Mouse (Mus musculus) cerebellum, adult 11 months (tissue): ENCODE measurements at regions not wholly inside any gene's neighbourhood (a gene's known extent, or its start where the extent isn't known, plus 50 kb on each side); places are given as distances from the start of the nearest gene placed in this dataset.
"Not testable (repeated sequence)": the region's sequence is repeated elsewhere in the genome, so short reads cannot be mapped to it uniquely, and the experiment has no call there.

Source experiments
- DNase-seq: peaks from one replicate; pipeline ENCODE4 v3.0.0; 2022

DNA sequence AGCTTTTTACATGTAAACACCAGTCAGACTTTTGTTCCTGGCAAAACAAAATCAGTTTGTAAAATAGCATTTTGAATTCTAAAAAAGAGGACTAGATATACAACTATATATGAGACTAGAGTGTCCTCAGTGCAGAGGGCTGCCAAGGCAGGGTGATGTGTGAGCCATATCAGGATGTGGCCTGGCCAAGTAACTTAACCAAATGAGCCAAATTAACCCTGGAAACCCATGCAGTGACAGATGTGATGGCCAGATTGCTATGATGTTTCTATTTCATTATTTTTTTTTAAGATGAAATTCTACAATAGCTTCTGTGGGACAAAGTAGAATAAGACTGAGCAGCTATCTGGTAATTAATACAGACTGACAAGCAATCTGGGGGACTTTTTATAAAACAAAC, 181.8 kb downstream of the Nova1 start:
- no peak for DNase-seq

DNA sequence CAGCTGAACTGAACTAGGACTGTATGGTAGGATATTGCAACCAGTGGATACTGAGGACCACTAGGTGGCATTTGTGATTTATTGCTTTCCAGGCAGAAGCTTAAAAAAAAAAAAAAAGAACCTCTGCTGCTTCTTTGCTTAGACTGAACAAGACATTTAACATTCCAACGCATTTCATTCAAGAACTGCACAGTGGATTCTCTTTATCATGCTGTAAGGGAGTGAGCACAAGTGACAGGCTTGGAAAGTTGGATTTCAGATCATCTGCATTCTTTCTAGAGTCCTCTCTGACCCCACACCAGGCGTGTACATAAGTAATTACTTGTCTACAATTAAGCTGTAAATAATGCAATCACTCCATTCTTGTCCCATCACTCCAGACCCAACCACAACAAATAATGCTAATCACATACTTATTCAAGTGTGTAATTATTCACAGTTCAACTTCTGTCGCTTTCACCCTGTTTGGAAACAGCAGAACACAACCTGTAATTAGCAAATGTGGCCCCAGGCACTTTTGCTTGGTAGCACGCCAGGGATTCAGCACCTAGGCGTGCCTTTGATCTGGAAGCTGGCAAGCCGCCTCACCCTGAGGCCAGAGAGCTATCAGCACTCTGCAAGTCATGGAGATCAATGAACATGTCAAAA, 183.5 kb downstream of the Nova1 start:
- DNase-seq: peak; percentile 27

DNA sequence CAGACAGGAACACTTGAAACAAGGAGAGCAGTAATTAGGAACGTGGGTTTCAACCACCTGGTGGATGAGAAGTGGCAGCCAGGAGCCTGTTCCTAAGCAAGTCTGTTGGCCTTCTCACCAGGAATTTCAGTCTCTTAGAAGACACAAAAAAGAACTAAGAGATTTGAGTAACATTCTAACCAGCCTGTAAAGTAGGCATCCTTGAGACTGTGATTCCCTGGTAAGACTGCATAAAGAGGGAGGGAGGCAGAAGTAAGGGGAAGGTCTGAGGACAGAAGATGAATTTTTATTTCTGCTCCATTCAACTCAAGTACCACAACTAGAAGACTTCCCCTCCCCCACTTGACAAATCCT, 184.0 kb downstream of the Nova1 start:
- no peak for DNase-seq

DNA sequence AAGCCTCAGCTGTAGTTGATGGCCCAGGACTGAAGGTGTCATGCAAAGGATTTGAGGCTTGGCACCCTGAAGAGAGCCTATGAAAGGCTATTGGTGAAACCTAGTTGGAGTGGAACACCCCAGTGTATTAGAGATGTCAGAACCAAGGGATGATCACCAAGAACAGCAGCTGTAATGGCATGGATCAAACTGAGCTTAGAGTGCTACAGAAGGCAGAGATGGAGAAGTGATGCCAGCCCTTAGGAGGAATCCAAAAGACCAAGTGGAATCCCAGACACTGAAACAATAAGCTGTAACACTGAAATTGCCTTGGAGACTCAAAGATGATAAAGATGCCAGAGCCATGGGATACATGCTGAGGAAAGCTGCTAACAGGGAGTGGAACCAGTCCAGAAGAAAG, 186.3 kb downstream of the Nova1 start:
- not testable (repeated sequence) for DNase-seq

DNA sequence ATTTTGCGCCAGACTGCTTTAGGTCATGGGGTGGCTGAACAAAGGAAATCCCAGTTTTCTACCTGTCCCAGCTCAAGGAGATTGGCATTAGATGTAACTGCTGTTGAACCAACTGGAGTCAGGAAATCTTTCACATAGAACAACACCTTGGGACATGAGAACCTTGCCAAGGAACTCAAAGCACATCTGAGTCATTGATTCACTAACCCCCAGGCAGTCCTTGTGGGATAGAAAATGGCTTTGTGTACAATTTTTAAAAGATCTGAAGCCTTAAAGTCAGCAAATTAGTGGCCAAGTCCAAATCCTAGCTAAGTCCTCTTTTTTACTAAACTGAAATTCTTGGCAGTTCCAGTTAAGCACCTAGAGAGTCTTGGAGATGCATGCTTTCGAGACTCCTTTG, 191.4 kb downstream of the Nova1 start:
- no peak for DNase-seq

DNA sequence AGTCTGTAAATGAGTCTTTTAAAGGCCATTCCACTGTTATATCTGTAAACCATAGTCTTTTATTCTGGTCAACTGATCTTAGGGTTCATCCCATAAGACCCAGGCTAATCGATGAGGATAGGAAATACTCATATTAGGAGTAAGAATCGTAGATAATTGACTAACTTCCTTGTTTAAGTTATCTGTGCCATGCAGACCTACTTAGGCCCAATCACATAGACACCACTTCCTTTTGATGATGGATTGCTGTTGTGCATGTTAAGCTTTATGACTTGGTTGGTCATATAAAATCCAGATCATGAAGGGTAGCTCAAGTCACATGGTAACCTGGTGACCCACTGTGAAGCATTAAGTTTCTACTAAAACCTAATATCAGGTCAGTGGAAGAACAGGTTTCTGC, 207.3 kb downstream of the Nova1 start:
- DNase-seq: no peak

DNA sequence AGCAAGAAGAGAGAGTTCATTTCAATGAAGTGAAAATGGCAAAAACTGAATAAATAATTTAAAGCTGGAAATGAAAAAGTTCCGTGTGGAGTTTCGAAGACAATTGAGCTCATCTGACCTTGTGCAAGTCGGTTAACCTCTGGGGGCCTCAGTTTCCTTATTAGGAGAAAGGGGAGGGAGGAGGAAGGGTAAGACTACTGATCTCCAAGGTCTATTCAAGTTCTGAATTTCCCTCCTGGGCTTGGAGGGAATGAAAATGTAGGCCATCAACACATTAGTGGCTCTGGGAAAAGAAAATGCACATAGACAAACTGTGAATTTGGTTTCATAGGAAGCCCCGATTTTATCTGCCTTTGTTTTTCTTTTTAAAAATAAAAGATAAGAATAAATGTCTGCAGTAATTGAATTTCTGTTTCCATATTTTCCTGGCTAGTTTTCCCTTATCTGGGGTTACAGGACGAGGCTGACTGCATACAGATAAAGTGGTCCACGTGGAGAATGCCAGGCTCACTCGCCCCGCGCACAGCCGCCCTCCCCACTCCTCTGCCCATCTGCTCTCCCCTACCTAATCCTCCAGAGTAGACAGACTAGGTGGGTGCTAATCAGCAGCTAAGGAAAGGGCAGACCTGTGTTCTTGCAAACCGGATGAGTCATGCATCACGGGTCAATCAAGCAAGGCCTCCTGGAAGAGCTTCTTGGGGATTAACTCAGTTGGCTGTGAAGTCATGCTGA, 209.0 kb downstream of the Nova1 start:
- DNase-seq: peak; percentile 17

DNA sequence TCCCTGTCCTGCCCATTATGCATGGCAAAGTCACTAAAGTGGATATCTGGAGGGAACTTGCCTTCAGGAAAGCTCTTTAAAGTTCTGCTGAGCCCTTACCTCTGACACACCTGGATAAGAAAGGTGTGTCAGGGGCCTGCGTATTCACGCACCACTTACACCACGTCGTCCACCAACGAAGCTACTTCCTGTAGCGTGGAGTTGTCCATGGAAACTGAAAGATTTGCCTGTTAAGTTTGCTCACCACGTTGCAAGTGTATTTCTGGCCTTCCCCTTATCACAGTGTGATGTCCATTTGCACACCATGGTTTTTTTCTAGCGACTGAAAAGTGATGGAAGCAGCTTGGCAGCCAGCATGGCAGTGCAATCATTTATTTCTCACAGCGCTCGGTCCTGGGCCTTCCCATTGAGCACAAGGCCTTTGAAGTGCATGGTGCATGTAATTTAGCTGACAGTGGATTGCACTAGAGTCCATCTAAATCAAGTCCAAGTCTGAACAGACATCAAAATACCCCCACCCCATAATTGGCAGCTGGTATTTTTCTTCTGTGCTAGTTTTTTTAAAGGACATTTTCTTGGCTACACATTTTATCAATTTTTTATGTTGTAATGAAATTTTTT, 210.3 kb downstream of the Nova1 start:
- no peak for DNase-seq

DNA sequence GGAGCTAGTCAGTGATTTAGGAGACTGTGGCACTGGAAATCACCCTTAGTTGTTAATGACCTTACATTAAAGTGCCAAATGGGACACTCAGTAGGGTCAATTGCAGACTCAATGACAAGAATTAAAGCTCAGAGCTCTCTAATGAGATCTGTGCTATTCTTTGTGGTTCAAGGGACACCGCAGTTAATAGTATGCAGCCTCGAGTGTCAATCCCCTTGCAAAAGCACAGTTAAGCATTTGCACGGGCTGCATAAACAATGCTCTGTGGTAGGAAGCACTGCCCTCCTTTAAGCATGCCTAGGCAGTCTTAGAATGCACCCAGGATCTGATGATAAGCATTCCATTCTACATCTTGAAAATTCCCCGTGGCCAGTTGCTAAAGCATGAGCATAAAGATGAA, 221.5 kb downstream of the Nova1 start:
- no peak for DNase-seq

DNA sequence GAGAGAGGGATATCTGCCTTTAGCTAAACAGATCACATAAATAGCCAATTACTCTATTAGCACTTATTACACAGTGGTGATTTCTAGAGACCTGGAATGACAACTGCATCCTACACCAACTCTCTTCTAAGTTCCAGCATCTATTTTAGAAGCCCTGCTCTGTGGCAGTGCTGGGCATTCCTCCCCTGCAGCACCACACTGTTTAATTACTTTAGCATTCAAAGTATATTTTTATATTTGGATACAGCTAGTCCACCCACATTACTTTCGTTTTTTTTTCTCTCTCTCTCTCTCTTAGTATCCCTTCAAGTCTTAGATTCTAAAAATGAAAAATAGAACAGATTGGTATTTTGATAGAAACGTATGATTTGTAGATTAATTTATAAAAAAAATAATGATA, 250.1 kb downstream of the Nova1 start:
- DNase-seq: no peak

DNA sequence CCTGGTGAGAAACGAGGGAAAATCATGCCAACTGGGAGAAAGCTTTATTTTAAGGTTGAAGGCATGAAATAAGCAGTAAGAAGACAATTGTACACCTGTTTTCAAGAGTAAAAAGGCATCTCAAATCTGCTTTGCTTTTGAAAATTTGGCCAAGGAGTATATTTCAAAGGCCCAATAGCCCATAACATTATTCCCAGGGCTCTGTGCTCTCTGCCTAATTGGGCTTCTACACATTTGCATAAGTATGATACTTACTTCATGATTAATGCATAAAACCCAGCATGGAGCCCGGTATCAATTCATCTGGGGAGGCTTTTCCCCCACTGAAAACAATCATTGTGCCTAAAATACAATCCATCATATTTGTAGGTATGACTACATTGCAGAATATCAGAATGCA, 252.4 kb downstream of the Nova1 start:
- no peak for DNase-seq

DNA sequence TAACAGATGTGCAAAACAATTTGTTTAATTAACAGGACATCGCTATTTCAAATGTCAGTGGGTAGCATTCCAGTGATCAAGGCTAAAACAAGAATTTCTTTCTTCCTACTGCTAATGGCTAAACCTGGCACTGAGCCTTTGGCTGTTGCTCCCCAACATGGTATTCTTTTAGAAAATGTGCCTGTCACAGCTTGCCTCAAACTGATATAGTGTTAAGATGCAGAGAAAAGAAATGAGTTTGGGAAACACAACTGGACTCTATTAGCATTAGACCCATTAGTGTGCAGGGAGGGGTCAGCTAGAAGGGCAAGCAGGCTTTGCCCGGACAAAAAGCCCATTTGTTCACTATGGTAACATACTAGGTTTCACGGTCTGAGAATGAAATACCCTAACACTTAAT, 297.8 kb downstream of the Nova1 start:
- no peak for DNase-seq

DNA sequence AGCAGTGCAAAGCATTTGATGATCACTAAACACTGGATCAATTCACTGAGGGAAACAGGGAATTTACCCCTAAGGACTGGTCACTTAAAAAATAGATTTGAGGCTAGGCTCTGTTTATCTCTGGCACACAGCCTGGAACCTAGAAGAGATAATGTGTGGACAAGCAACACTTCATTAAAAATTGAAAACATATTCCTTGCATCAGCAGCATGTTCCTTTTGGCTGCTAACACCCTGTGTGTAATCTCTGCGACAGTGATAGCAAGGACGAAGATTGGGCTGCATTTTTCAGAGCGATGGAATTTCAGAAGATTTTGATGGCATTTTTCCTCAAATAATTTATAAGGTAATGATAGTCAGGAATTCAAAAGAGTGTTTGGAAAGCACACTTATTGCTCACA, 310.9 kb downstream of the Nova1 start:
- DNase-seq: no peak

DNA sequence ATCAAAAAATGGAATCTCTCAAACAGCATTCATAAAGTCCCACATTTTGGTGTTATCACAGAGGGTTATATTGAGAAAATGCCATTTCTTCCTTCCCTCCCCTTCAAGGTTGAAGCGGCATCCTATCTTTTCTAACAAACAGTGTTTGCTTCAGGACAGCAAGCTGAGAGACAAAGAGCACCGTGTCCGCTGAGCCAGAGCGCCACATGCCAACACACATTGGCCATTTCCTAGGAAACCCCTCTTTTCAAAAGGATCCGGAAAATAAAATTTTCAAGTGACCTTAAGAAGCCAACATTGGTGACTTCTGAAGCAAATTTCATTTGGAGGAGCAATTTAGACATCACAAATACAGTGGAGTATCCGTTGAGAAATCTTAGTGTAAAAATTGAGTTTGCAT, 326.3 kb downstream of the Nova1 start:
- no peak for DNase-seq

DNA sequence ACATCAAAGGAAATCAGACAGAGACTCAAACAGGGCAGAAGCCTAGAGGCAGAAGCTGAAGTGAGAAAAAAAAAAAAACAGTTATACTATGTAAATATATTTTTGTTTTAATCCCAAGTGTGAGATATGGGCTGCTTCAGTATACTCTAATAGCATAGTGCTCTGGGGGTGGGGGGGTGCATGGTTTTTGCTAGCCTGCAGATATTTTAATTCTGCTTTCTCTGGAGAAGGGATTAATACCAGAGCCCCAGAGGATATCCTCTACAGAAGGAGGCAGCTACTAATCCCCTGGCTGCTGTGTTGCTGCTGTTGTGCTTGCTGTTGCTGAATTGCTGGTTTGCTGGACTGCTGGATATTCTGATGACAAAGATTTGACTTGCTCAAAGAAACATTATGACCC, 367.8 kb downstream of the Nova1 start:
- no peak for DNase-seq

DNA sequence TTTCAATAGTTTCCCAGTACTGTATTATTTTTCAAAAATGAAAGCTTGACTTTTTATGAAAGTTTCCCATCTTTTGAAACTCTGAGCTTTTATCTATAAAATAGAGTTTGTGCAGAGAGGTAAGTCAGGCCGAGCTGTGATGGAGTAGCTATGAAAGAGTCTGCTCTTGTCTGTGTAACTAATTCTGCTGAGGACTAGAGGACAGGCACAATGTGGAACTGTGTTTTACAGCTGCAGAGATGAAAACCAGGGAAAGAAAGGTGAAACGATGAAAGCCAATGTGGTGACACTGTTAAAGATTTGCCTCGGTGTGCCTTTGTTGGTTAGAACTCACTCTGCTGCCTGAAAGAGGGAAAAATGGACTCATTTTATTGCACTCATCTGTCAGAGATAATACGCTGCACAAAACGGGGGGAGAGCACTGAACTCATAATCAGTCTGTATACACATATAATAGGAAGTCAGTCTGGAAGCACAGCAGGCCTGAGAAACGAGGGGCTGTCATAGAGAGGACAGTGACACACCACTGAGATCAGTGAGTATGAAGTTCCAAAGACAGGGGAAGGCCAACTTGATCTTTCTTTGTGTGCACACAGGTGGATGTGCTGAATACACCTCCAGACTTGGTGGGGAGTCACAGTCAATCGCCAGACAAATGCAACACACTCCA, 373.9 kb downstream of the Nova1 start:
- no peak for DNase-seq

DNA sequence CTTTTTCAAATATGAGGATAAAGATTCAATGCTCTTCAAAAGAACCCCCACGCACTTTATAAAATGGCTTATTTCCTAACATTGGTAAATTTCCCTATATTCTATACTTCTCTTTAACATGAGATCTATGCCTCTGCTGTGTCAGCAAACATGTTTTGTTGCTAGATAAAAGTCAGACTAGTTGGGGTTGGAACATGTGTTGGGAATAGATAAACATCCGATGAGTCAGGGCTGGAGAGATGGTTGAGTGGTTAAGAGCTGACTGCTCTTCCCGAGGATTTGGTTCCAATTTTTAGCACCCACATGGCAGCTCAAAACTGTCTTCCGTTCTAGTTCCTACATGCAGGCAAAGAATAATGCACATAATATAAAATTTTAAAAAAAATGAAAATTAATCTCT, 399.1 kb downstream of the Nova1 start:
- no peak for DNase-seq

DNA sequence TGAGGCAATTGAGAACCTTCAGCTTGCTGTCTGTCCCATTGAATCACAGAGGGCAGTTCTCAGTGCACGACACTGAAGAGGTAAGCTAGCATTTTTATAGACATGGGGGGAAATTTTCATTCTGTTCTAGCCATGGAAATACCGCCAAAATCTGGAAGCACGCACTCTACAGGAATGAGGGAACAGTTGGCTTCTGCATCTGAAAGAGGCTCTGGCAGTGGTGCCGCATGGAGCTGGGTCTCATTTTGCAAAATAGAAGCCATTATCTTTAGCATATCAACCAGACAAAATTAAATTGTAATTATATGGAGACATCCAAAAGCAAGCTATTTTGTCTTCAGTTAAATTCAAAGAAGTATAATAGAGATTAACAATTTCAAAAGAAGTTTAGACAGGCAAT, 399.7 kb downstream of the Nova1 start:
- DNase-seq: no peak

DNA sequence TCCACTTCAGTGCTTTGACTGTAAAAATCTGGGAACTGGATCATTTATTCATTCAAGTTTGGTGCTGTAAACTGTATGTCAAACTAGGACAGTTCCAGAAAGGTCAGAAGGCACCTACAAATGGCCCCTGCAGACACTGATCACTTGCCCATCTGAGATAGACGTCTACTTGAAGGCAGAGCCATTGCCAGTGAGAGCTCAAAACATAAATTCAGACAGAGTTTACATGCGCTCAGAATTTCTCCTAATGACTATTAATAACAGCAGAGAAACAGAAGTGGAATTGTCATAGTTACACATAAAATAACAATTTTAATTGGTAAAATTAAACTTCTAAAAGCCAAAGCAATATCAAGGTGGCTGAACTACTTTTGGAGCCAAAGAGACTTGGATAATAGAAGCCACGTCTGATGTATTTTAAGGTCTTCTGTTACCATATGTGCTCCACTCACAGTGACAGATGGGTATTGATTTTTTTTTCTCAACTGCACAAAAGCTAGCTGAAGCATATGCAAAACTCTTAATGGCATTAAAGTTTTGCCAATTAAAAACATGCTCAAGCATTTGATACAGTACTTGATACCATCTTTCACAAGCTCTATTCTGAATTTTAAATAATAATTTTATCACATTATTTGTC, 401.8 kb downstream of the Nova1 start:
- DNase-seq: no peak

DNA sequence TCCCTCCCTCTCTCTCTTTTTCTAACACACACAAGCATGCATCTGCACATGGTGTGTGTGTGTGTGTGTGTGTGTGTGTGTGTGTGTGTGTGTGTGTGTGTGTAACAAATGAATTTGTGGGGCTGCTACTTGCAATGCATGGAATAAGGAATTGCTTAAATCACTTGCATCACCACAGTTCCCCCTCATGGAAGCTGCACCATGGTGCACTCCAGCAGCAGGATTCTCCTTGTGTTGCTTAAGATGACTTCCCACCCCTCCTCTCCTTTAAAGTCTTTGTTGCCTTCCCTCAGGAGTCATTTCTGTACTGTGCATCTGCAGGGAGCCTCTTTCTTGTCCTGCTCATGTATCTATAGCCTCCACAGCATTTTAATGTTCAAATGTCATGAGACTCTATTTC, 402.5 kb downstream of the Nova1 start:
- no peak for DNase-seq

DNA sequence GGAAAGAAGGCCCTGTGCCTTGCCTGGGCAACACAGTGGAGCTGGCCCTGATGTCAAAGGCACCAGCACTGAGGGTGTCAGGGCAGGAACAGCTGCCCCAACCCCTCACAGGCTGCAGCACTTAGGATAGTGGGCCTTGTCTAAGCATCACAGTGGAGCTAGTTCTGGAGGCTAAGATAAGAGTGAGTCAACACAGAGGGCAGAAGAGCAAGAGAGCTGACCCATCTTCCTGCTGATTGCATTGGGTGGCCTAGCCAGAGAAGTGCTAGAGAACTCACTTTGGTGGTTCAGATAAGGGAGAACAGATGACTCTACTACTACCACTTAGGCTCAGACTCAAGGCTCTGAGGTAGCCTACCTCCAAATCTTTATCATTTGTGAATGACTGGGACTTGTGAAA, 413.1 kb downstream of the Nova1 start:
- no peak for DNase-seq

DNA sequence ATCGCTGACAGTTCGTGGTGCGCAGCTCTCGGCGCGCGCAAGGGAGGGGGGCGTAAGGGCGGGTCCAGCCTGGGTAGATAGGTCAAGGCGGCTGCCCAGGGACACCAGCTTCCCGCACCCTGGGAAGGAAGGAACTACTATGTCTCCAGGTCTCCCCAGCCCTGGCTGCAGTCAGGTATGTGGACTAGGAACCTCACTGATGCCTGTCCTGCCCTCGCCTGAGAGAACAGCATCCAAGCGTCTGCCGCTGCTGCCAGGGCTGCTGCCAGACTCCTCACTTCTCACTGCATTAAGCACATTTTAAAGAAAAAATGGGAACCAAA, 419.1 kb downstream of the Nova1 start:
- no peak for DNase-seq

DNA sequence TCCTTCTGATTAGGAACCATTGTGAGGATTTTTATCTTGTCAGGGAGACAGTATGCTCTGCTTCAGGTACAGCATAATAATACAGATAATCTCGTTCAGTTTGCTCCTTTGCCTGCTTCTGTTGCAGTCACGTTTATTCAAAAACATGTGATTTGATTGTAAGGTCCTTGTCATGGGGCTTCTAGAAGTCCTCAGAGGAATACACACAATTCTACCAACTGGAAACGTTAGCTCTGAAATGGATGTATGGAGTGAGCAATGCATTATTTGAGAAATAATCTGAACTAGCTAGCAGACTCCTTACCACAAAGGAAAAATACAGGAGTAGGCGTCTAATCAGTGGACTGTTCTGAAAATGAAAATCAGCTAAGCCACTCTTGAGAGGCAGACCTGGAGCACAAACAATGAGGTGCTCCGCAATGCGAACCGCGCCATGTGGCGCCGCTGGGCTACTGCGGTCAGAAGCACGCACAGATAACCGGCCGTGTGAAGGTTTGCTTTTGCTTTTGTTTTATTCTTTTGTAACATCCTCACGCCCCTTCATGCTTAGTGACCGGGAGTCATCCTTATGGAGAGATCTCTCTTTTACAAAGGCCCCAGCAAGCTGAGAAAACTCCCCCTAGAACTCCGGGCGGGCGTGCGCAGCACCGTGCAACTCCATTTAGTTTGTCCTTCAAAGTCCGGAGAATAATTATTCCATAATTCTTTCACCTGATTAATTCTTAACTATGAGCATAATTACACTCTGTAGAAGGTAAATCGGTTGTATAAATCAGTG, 419.7 kb downstream of the Nova1 start:
- no peak for DNase-seq
